Mouse (Mus musculus) C2C12 (cell line): ENCODE data around the gene Mta2. TPM values are rescaled to one million over a fixed set of nuclear protein-coding genes. Genes with fewer than 3 reads are reported as not detected.

Source experiments
- H3K27me3 ChIP-seq: one replicate; pipeline ENCODE4 v1.6.1; 2011; ENCODE audit not compliant: control insufficient read depth, insufficient read depth, insufficient read length
- H3K36me3 ChIP-seq: one replicate; pipeline ENCODE4 v1.6.1; 2011; ENCODE audit not compliant: control insufficient read depth, insufficient read depth
- H3K4me3 ChIP-seq: one replicate; pipeline ENCODE4 v1.5.1; 2011; ENCODE audit warnings: mild to moderate bottlenecking, control low read depth; ENCODE audit not compliant: poor library complexity, insufficient read depth, severe bottlenecking
- H3K79me2 ChIP-seq: one replicate; pipeline ENCODE4 v1.6.1; 2011; ENCODE audit not compliant: control insufficient read depth, insufficient read depth
- H3K79me3 ChIP-seq: one replicate; pipeline ENCODE4 v1.6.1; 2011; ENCODE audit warnings: low read depth, control low read depth
- H3ac ChIP-seq: one replicate; pipeline ENCODE3; 2011; ENCODE audit warnings: low read depth; ENCODE audit not compliant: control insufficient read depth, insufficient read length
- CEBPB ChIP-seq: IDR thresholded peaks from one replicate; pipeline ENCODE4 v1.6.1; 2011; ENCODE audit warnings: low read depth, mild to moderate bottlenecking, control low read depth, moderate library complexity
- CTCF ChIP-seq: IDR thresholded peaks from one replicate; pipeline ENCODE4 v1.5.1; 2011; ENCODE audit not compliant: control insufficient read depth, insufficient read depth, insufficient read length
- FOSL1 ChIP-seq: IDR thresholded peaks from one replicate; pipeline ENCODE4 v1.8.0; 2011; ENCODE audit warnings: mild to moderate bottlenecking, low read length; ENCODE audit not compliant: poor library complexity, insufficient read depth, severe bottlenecking
- MAX ChIP-seq: IDR thresholded peaks from one replicate; pipeline ENCODE4 v1.6.1; 2011; ENCODE audit warnings: mild to moderate bottlenecking, control low read depth
- MYOD1 ChIP-seq: IDR thresholded peaks from one replicate; pipeline ENCODE4 v1.6.1; 2011; ENCODE audit warnings: low read depth; ENCODE audit not compliant: control insufficient read depth, insufficient read length
- MYOG ChIP-seq: IDR thresholded peaks from one replicate; pipeline ENCODE4 v1.6.1; 2011; ENCODE audit not compliant: control insufficient read depth, insufficient read length; ENCODE audit errors: extremely low read depth
- USF1 ChIP-seq: IDR thresholded peaks from one replicate; pipeline ENCODE4 v1.6.1; 2011; ENCODE audit warnings: low read depth, mild to moderate bottlenecking, control low read depth, moderate library complexity
- polyA plus RNA-seq: library from polyadenylated mRNA; unstranded; fragments of >200 nt; fragmentation: generic; extraction: Trizol; gene quantifications from one replicate; pipeline ENCODE4 v1.2.1, GENCODE M21; 2012; ENCODE audit warnings: missing spikeins

Gene Mta2
- polyA plus RNA-seq, 1 experiment = 109 TPM

DNA sequence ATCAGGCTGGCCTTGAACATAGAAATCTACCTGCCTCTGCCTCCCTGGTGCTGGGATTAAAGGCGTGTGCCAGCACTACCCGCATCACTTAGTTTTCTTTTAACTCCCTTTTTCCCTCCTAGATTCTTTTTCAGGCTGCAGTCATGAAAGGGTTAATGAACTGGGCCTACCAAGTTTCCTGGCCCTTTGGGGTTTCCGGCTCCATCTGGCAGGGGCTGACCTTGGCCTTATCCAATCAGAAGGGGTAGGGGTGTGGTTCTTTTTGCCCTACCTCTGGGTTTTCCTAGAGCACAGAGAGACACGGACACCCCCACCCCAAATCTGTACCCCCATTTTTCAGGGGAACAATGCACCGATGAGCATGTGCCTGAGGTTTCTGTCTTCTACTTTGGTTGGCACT lies 3.1 kb downstream of the Mta2 start:
- Histone ChIP-seq H3K27me3 (no peaks in the 10 kb centered on the region), H3K79me3 (peaks cover 38% of the 10 kb centered on the region), H3K4me3 (no peak overlapping the region), H3K36me3 (peaks cover 77% of the 10 kb centered on the region), H3ac (no peak overlapping the region), H3K79me2 (peaks cover 66% of the 10 kb centered on the region)
- TF ChIP-seq FOSL1 (no peak), CTCF (no peak), MYOG (no peak), USF1 (no peak), MAX (no peak), CEBPB (no peak), MYOD1 (no peak)

- H3ac ChIP-seq = no peak overlapping the region
- peaks cover 38% of the 10 kb centered on the region for H3K79me3 ChIP-seq
- peaks cover 76% of the 10 kb centered on the region for H3K36me3 ChIP-seq
- peaks cover 65% of the 10 kb centered on the region for H3K79me2 ChIP-seq
- H3K4me3 ChIP-seq = no peak overlapping the region
- no peaks in the 10 kb centered on the region for H3K27me3 ChIP-seq
- no peak for TF ChIP-seq FOSL1
- TF ChIP-seq CEBPB = no peak
- TF ChIP-seq CTCF = no peak
- TF ChIP-seq MAX = no peak
These were observed 3.6 kb downstream of the Mta2 start for GRCm38 (mm10) chr19:8945251-8945650.

DNA sequence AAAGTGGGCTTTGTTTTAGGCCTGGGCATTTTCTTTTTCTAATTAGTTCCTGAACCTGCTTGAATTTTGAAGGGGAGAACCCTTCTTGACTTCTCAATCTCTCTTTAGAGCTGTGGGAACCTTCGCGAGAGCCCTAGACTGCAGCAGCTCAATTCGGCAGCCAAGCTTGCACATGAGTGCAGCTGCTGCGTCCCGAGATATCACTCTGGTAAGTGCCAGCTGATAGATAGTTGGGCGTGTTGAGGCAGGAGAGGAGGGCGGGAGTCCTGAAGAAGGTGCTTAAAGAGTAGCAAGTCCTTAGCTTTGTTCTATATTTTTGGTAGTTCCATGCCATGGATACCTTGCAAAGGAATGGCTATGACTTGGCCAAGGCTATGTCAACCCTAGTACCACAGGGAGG lies 5.3 kb downstream of the Mta2 start:
- Histone ChIP-seq H3K27me3 (no peaks in the 10 kb centered on the region), H3K79me3 (peaks cover 37% of the 10 kb centered on the region), H3K79me2 (peaks cover 57% of the 10 kb centered on the region), H3ac (no peak overlapping the region), H3K36me3 (peaks cover 82% of the 10 kb centered on the region), H3K4me3 (no peak overlapping the region)
- TF ChIP-seq MAX (no peak), CEBPB (no peak), MYOG (no peak), FOSL1 (no peak), MYOD1 (no peak), CTCF (no peak), USF1 (no peak)

- Histone ChIP-seq H3K27me3 (no peaks in the 10 kb centered on the region), H3K79me2 (peaks cover 39% of the 10 kb centered on the region), H3K4me3 (no peak overlapping the region), H3K36me3 (peaks cover 75% of the 10 kb centered on the region), H3K79me3 (peaks cover 23% of the 10 kb centered on the region), H3ac (no peak overlapping the region)
- TF ChIP-seq CTCF (no peak), USF1 (no peak), MAX (no peak), CEBPB (no peak), FOSL1 (no peak), MYOG (no peak), MYOD1 (no peak)
These were observed 8.5 kb downstream of the Mta2 start for GRCm38 (mm10) chr19:8950190-8950589.

- peaks cover 28% of the 10 kb centered on the region for H3K79me3 ChIP-seq
- TF ChIP-seq CTCF = no peak
- TF ChIP-seq FOSL1 = no peak
- no peak for TF ChIP-seq MYOD1
- TF ChIP-seq USF1 = no peak
- TF ChIP-seq MAX = no peak
- no peak for TF ChIP-seq CEBPB
- TF ChIP-seq MYOG = no peak
- no peak overlapping the region for H3K4me3 ChIP-seq
- H3ac ChIP-seq = no peak overlapping the region
- H3K79me2 ChIP-seq = peaks cover 41% of the 10 kb centered on the region
- peaks cover 72% of the 10 kb centered on the region for H3K36me3 ChIP-seq
- H3K27me3 ChIP-seq = no peaks in the 10 kb centered on the region
These were observed 10.6 kb downstream of the Mta2 start for GRCm38 (mm10) chr19:8952241-8952640.

DNA sequence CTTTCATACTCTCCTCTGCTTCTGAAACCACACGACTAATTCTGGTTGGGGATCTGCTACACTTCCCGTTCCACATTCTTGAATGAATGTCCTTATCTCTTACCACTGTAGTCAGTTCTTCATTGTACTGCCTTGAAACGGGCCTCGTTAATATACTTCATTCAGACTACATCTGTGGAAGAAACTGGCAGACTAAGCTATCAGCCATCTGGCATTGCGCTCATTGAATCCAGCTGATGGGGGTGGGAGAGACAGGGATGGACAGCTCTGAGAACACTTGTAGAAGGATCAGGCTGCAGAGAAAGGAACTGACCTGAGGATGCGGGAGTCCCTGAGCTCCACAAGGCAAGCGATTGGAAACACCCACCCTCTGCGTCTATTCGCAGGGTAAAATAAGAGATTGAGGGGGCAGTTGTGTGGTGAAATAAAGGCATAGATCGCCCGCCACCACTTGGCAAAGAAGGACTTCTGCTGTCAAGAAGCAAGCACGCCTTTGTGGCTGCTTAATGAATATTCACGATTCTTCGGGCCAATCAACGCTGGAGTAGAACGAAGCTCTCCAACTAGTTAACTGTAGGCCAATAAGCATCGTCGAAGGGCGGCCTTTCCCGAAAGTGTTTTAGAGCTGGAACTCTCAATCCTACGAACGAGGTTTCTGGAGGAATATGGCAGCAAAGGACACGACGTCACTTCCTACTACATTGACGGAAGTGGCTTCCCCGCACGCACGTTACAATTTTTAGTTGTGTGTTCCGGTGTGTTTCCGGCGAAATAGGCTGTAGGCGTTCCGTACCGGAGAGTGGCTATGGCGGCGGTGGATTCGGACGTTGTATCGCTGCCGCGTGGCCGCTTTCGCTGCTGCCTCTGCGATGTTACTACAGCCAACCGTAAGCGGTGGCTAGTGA lies 11.7 kb downstream of the Mta2 start, which contains the start of gene Tut1:
Gene Tut1, plus strand, starts transcription at position 713 of the 905 bp plus-strand sequence.
- Histone ChIP-seq H3K27me3 (no peaks in the 10 kb centered on the region), H3K79me3 (peaks cover 32% of the 10 kb centered on the region), H3ac (peak within 1 kb of the TSS; percentile 95), H3K36me3 (peaks cover 63% of the 10 kb centered on the region), H3K79me2 (peaks cover 47% of the 10 kb centered on the region), H3K4me3 (peak within 1 kb of the TSS; percentile 86)
- TF ChIP-seq MAX = peak; percentile 93
- TF ChIP-seq CEBPB = no peak
- TF ChIP-seq MYOD1 = no peak
- TF ChIP-seq FOSL1 = no peak
- no peak for TF ChIP-seq MYOG
- TF ChIP-seq USF1 = no peak
